9 mouse cellular contexts compared by ENCODE assay signal in the genomic region with DNA sequence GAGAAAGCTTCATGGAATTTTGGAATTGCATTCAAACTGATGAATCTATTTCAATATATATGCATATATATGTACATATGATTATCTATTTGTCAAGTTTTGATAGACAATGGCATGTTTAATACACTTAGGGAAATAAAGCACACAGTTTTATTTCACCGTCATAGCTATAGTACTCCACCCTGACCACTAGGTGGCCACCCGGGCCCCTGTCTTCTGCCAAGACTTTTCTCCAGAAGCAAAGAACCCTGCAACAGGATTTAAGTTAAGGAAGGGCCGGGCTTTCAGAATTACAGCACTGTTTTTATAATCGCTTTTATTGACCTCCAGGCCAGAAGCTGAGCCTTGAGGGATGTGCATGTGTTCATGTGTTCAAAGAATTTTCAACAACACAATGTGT.
A peak's percentile ranks its signal among the peaks of the same experiment; 100 is the strongest.
DNase-seq lines count a peak whose midpoint lies in the region; ATAC-seq and TF ChIP-seq lines count a peak whose summit lies in the region.
"Had no signal": no experiment of that assay in that cellular context is flagged by ENCODE, and none has a peak within 500 bp of the region (broad histone marks: within the 10 kb centered on the region; RNA-seq: fewer than 3 reads in every experiment).

No protein-coding gene starts in this region.

- no peak for ATAC-seq in kidney, embryonic 14.5 days (ENCODE audit: low FRiP score, low TSS enrichment)
- ATAC-seq in lung, postnatal 0 days = no peak
- no peak for ATAC-seq in intestine, embryonic 15.5 days

- TF ChIP-seq POLR2A in kidney, adult 2 months (IDR thresholded peaks at IDR 0.05; ENCODE audit: low read depth, low read length) = no peak
- no peak for TF ChIP-seq POLR2A in bone marrow, adult 2 months (IDR thresholded peaks at IDR 0.05; ENCODE audit: borderline replicate concordance, control insufficient read depth, low read depth, low read length)

- no peaks in the 10 kb centered on the region for H3K9me3 ChIP-seq in kidney, embryonic 14.5 days (ENCODE audit: control insufficient read depth, low read length)
- H3K9me3 ChIP-seq in lung, postnatal 0 days (ENCODE audit: low read length) = no peaks in the 10 kb centered on the region
- H3K9me3 ChIP-seq in intestine, embryonic 15.5 days = no peaks in the 10 kb centered on the region
- H3K9me3 ChIP-seq: limb, embryonic 13.5 days had no signal

- no peak for TF ChIP-seq EP300 in lung, postnatal 0 days (IDR thresholded peaks at IDR 0.05)

- intact Hi-C loops in gastrocnemius, postnatal 14 days (cut with DNase I; ENCODE audit: low total_unique reads) = loop anchor here (10.0 kb wide), 1 partner anchor 243 kb away; no protein-coding TSS in a partner anchor

- DNase-seq in kidney, adult 2 months = peak; percentile 48
- peak; percentile 11 for DNase-seq in ES-CJ7 (ENCODE audit: low read depth, low spot score)
- DNase-seq in gastrocnemius, postnatal 14 days = peak; percentile 62
- peak; percentile 66 for DNase-seq in lung, postnatal 0 days (ENCODE audit: low spot score)
- peak; percentile 11 to 20 for DNase-seq in thymus, postnatal 36 days

- 34% methylated on average over 4 of the region's 4 CpGs for WGBS in kidney, adult 2 months
- 34% methylated on average over 4 of the region's 4 CpGs for WGBS in kidney, embryonic 14.5 days
- 35% methylated on average over 4 of the region's 4 CpGs for WGBS in bone marrow, adult 2 months
- 26% methylated on average over 4 of the region's 4 CpGs for WGBS in lung, postnatal 0 days
- 46% methylated on average over 4 of the region's 4 CpGs for WGBS in intestine, embryonic 15.5 days

- no peak overlapping the region for H3K9ac ChIP-seq in kidney, embryonic 14.5 days (ENCODE audit: low read depth, low read length)
- H3K9ac ChIP-seq in lung, postnatal 0 days (replicated peaks; ENCODE audit: low read depth) = no peak overlapping the region
- no peak overlapping the region for H3K9ac ChIP-seq in intestine, embryonic 15.5 days
- H3K9ac ChIP-seq: limb, embryonic 13.5 days had no signal

- no peak overlapping the region for H3K4me3 ChIP-seq in kidney, adult 2 months (ENCODE audit: insufficient read depth, low read depth, low read length)
- no peak overlapping the region for H3K4me3 ChIP-seq in kidney, embryonic 14.5 days (ENCODE audit: low read length)
- H3K4me3 ChIP-seq in bone marrow, adult 2 months (replicated peaks; ENCODE audit: control insufficient read depth, low read depth, low read length) = no peak overlapping the region
- H3K4me3 ChIP-seq in lung, postnatal 0 days (ENCODE audit: low read depth, low read length) = no peak overlapping the region
- H3K4me3 ChIP-seq in intestine, embryonic 15.5 days (replicated peaks) = no peak overlapping the region
- H3K4me3 ChIP-seq: limb, embryonic 13.5 days had no signal

- H3K36me3 ChIP-seq in kidney, adult 2 months (ENCODE audit: control insufficient read depth, insufficient read depth, low read length) = no peaks in the 10 kb centered on the region
- H3K36me3 ChIP-seq in kidney, embryonic 14.5 days (ENCODE audit: control insufficient read depth, insufficient read depth, low read length) = no peaks in the 10 kb centered on the region
- H3K36me3 ChIP-seq in lung, postnatal 0 days (ENCODE audit: insufficient read depth, low read length) = no peaks in the 10 kb centered on the region
- H3K36me3 ChIP-seq in intestine, embryonic 15.5 days = no peaks in the 10 kb centered on the region
- H3K36me3 ChIP-seq: limb, embryonic 13.5 days had no signal

- TF ChIP-seq CTCF in kidney, adult 2 months (conservative IDR thresholded peaks at IDR 0.05; ENCODE audit: insufficient read depth, insufficient read length, low read depth, low read length) = peak; percentile 54
- TF ChIP-seq CTCF in bone marrow, adult 2 months (IDR thresholded peaks at IDR 0.05; ENCODE audit: control insufficient read depth, insufficient read depth, low read length) = 0 out of 2 replicates have a peak, but pooled peaks have one; percentile 24
- TF ChIP-seq CTCF in lung, postnatal 0 days (IDR thresholded peaks at IDR 0.05) = peak; percentile 73

- no peak overlapping the region for H3K4me2 ChIP-seq in kidney, embryonic 14.5 days (replicated peaks; ENCODE audit: low read depth, low read length)
- no peak overlapping the region for H3K4me2 ChIP-seq in lung, postnatal 0 days (replicated peaks; ENCODE audit: low read depth, low read length)
- no peak overlapping the region for H3K4me2 ChIP-seq in intestine, embryonic 15.5 days (replicated peaks)
- H3K4me2 ChIP-seq: limb, embryonic 13.5 days had no signal

- H3K4me1 ChIP-seq in kidney, adult 2 months (ENCODE audit: control insufficient read depth, insufficient read depth, low read length) = peaks cover 5% of the 10 kb centered on the region; the same call in 1 of the 2 replicates
- H3K4me1 ChIP-seq in kidney, embryonic 14.5 days (ENCODE audit: control insufficient read depth, insufficient read depth, low read length) = 0 out of 2 replicates have a peak, but pooled peaks cover 3% of the 10 kb centered on the region
- no peaks in the 10 kb centered on the region for H3K4me1 ChIP-seq in bone marrow, adult 2 months (ENCODE audit: control insufficient read depth, insufficient read depth, low read length)
- peaks cover 3% of the 10 kb centered on the region; the same call in 1 of the 2 replicates for H3K4me1 ChIP-seq in lung, postnatal 0 days (ENCODE audit: insufficient read depth, low read depth, low read length)
- no peaks in the 10 kb centered on the region for H3K4me1 ChIP-seq in intestine, embryonic 15.5 days (replicated peaks)

- H3K27me3 ChIP-seq in kidney, adult 2 months (replicated peaks; ENCODE audit: control insufficient read depth, insufficient read depth, low read length) = no peaks in the 10 kb centered on the region
- H3K27me3 ChIP-seq in kidney, embryonic 14.5 days (ENCODE audit: control insufficient read depth, insufficient read depth, low read length) = no peaks in the 10 kb centered on the region
- no peaks in the 10 kb centered on the region for H3K27me3 ChIP-seq in lung, postnatal 0 days (replicated peaks; ENCODE audit: insufficient read depth, low read length)
- H3K27me3 ChIP-seq in intestine, embryonic 15.5 days (replicated peaks) = no peaks in the 10 kb centered on the region
- H3K27me3 ChIP-seq: limb, embryonic 13.5 days had no signal

- H3K27ac ChIP-seq in kidney, adult 2 months (ENCODE audit: insufficient read depth, low read depth, low read length) = no peak overlapping the region
- no peak overlapping the region for H3K27ac ChIP-seq in kidney, embryonic 14.5 days (ENCODE audit: low read depth, low read length)
- H3K27ac ChIP-seq in bone marrow, adult 2 months (ENCODE audit: control insufficient read depth, insufficient read depth, low read depth, low read length, poor library complexity) = no peak overlapping the region
- H3K27ac ChIP-seq in lung, postnatal 0 days (ENCODE audit: low read length) = no peak overlapping the region
- no peak overlapping the region for H3K27ac ChIP-seq in intestine, embryonic 15.5 days
- H3K27ac ChIP-seq: limb, embryonic 13.5 days had no signal

Comparison
In these comparisons a context has a peak if more than half of its experiments do, and no peak if none do; other contexts are left out.
1. DNase-seq: peak in every context shown above with its lines; median percentile 66 in lung, postnatal 0 days; 62 in gastrocnemius, postnatal 14 days; 48 in kidney, adult 2 months; 16 in thymus, postnatal 36 days; 11 in ES-CJ7.